Mouse (Mus musculus) CH12F3 (cell line): ENCODE data around the gene Tas2r121.
"Not testable (repeated sequence)": the region's sequence is repeated elsewhere in the genome, so short reads cannot be mapped to it uniquely, and the experiment has no call there.

Experiments
- in situ Hi-C: fragments of 300-500 bp; cut with MboI; formaldehyde crosslinking; loops from 2 replicates; pipeline ENCODE4 v1.14.3; 2020; ENCODE audit warnings: low sequenced_read_pairs

Tas2r121 gene

DNA sequence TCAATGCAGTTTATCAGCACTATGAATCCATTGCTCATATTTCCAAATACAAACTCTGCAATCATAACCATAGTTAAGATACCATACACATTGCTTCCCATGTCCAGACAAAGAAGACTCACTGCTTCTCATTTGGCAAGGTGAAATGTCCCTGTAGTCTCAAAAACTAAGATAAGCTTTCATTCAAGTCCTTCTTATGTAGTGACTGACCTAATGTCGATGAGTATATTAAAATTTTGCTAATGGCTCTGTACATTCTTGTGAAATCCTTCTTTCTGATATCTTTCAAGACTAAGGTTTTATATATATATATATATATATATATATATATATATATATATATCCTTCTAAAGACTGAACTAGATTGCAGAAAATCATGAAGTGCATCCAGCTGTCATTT, at the start of gene Tas2r121:
Tas2r121 (minus strand) TSS at position 101 of the 400 bp plus-strand sequence.
- in situ Hi-C loops, result no loop called here

- in situ Hi-C loops, result no loop called here
These were observed 49.4 kb upstream of the Tas2r121 start for GRCm38 (mm10) chr6:132750206-132750605.

- in situ Hi-C loops, result no loop called here
These were observed 37.1 kb upstream of the Tas2r121 start, which contains the start of gene Tas2r115 for GRCm38 (mm10) chr6:132737935-132738334. Gene Tas2r115, minus strand, starts transcription at chr6:132738035.

- in situ Hi-C loops, result no loop called here
These were observed 11.0 kb upstream of the Tas2r121 start, which contains the start of gene Tas2r122 for GRCm38 (mm10) chr6:132711828-132712227. Gene Tas2r122, minus strand, starts transcription at chr6:132711928.

DNA sequence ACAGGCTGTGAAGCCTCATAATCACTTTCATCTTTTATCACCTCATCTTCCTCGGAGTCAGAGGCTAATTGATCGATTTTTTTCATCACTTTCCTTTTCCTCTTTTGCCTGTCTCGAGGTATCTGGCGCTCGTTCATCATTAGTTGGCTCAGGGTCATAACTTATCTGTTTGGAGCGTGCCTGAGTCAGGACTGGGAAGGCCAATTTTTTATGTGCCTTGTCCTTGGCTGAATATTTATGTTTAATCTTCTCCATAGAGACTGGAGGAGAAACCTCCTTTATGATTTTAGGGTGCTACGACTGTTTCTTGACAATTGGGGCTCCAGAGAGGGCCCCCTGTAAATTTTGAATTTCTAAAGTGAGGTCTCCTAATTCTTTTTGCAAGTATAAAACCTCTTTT, 9.2 kb downstream of the Tas2r121 start:
- in situ Hi-C loops, result not testable (repeated sequence)

GRCm38 (mm10) chr6:132656653-132657052, 44.2 kb downstream of the Tas2r121 start, which contains the start of gene Tas2r120:
Gene Tas2r120, plus strand, starts transcription at chr6:132656953.
- in situ Hi-C loops, result no loop called here

DNA sequence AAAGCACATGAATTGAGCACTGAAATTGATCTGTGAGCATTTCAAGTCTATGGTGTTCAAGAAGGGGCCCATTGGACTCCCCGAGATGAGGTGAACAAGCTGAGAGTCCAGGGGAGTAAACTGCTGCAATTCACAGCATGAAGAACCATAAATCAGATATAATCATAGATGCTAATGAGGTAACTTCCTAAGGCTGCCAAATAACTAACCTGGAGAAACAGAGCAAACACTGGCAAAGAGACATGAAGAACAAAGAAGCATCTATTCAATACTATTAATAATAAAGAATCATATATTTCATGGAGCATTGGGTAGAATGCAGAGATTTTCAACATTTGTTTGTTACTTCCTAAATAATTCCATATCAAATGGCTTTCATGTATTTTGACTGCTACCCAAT, 49.4 kb downstream of the Tas2r121 start, which contains the start of gene A630073D07Rik:
A630073D07Rik (minus strand) TSS at position 101 of the 400 bp plus-strand sequence.
- in situ Hi-C loops, result no loop called here
